8 mouse cellular contexts compared by ENCODE assay signal in the genomic region with DNA sequence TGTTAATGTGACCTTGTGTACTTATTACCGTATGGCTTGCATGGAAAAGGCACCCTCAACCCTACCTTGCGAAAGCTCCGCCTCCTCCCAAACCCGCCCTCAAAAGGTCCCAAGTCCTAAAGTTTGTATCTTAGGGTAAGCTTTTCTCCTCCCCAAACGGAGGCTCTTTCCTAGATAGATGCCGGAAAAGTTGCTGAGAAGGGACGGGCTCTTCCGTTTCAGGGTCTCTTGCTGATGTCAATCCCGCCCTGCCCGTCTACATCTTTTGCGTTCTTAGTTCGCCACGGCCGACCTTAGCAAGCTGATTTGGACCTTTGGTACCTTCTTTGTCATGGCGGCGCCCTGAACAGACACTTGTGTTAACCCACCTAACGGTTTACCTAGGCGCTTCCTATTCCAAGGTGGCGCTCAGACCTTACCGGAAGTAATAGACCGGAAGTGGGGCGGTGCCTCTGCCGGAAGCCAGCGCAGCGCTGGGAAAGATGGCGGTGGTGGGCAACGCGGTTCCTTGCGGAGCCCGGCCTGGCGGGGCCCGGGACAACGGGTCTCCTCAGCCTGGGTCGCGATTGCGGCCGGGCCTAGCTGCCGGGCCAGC. TPM values are rescaled to one million over a fixed set of nuclear protein-coding genes. Genes with fewer than 3 reads are reported as not detected.
DNase-seq lines count a peak whose midpoint lies in the region; ATAC-seq and TF ChIP-seq lines count a peak whose summit lies in the region.

Gene Atp13a1, plus strand, starts transcription at position 391 of the 595 bp plus-strand sequence.
Gene Zfp866, minus strand, starts transcription at position 406 of the 595 bp plus-strand sequence.

- peak; percentile 93 for ATAC-seq in Patski
- peak; percentile 96 for ATAC-seq in hindbrain, embryonic 14.5 days (ENCODE audit: low FRiP score)

- H3K9ac ChIP-seq in hindbrain, embryonic 14.5 days = peak within 1 kb of the TSS; percentile 98

- no peaks in the 10 kb centered on the region for H3K9me3 ChIP-seq in hindbrain, embryonic 14.5 days (ENCODE audit: control insufficient read depth, low read length)

- peak; percentile 55 for DNase-seq in Patski (ENCODE audit: low read depth, low spot score)
- peak; percentile 95 to 96 for DNase-seq in cerebellum, postnatal 10 days
- DNase-seq in frontal cortex, postnatal 14 days (ENCODE audit: low spot score in 2 of 2) = peak; percentile 76 to 82
- peak; percentile 91 for DNase-seq in hindbrain, embryonic 14.5 days (ENCODE audit: low spot score)
- peak; percentile 88 to 89 for DNase-seq in layer of hippocampus, postnatal 36 days
- peak; percentile 94 for DNase-seq in lung, postnatal 36 days
- DNase-seq in retina, postnatal 1 day = peak; percentile 94
- peak; percentile 76 for DNase-seq in urinary bladder, adult 2 months (ENCODE audit: low spot score)

- POLR2A ChIA-PET in Patski (lab: Charles Lee) = interaction anchor here (0.5 to 2.7 kb wide), 5 partner anchors 10 to 41 kb away, joined by 3 to 9 read pairs (median 3); partner anchors contain the start of gene Zfp963

- in situ Hi-C loops in Patski (cut with MboI; ENCODE audit: low pct_unique_long_range_greater_than_20kb) = loop anchor here (5.0 kb wide), 1 partner anchor 164 kb away; the partner anchor contains the start of gene Zfp868

- under 1% methylated on average over 38 of the region's 38 CpGs for WGBS in hindbrain, embryonic 14.5 days

- peaks cover 26% of the 10 kb centered on the region for H3K36me3 ChIP-seq in hindbrain, embryonic 14.5 days (replicated peaks; ENCODE audit: control insufficient read depth, insufficient read depth)

- H3K27me3 ChIP-seq in Patski = no peaks in the 10 kb centered on the region
- H3K27me3 ChIP-seq in hindbrain, embryonic 14.5 days (ENCODE audit: control insufficient read depth, insufficient read depth, low read length) = no peaks in the 10 kb centered on the region

- H3K27ac ChIP-seq in hindbrain, embryonic 14.5 days = peak within 1 kb of the TSS; percentile 86

- peak within 1 kb of the TSS; percentile 61 for H3K4me2 ChIP-seq in hindbrain, embryonic 14.5 days (replicated peaks)

- H3K4me3 ChIP-seq in hindbrain, embryonic 14.5 days (replicated peaks; ENCODE audit: low read length) = peak within 1 kb of the TSS; percentile 97

- no peak for TF ChIP-seq CTCF in Patski (IDR thresholded peaks at IDR 0.05)

- peaks cover 16% of the 10 kb centered on the region for H3K4me1 ChIP-seq in hindbrain, embryonic 14.5 days (replicated peaks; ENCODE audit: control insufficient read depth, insufficient read depth, low read length)

- CTCF ChIA-PET in Patski (lab: Charles Lee) = no interaction called here

RNA-seq across cellular contexts. Expression of gene Atp13a1, which starts in this region (rescaled TPM):
- polyA plus RNA-seq in Patski (2021) = 55.4 TPM
- polyA plus RNA-seq in hindbrain, embryonic 14.5 days (2014; fragmentation: Nextera tagmentation; extraction: Ambion mirVana) = 47.8 and 48.3 TPM in 2 replicates
- total RNA-seq in layer of hippocampus, postnatal 36 days (2021) = 10 to 100 TPM; 40.3 to 40.6 TPM
- 39.5 and 43.8 TPM in 2 replicates for polyA plus RNA-seq in urinary bladder, adult 2 months (2012; rRNA removed)

RNA-seq across cellular contexts. Expression of gene Zfp866, which starts in this region (rescaled TPM):
- polyA plus RNA-seq in Patski (2021) = 17.6 TPM
- polyA plus RNA-seq in hindbrain, embryonic 14.5 days (2014; fragmentation: Nextera tagmentation; extraction: Ambion mirVana) = 40.3 and 40.5 TPM in 2 replicates
- 10 to 100 TPM; 28.1 to 32.1 TPM for total RNA-seq in layer of hippocampus, postnatal 36 days (2021)
- polyA plus RNA-seq in urinary bladder, adult 2 months (2012; rRNA removed) = 17.7 and 21.1 TPM in 2 replicates

Comparison
In these comparisons a context has a peak if more than half of its experiments do, and no peak if none do; other contexts are left out.
1. Peak in every context shown above with its lines: DNase-seq, ATAC-seq, H3K4me3 ChIP-seq and H3K27ac ChIP-seq.